Mouse (Mus musculus) ovary, adult 18-20 months (tissue): ENCODE measurements around the gene Mlph.
A peak's percentile ranks its signal among the peaks of the same experiment; 100 is the strongest.

ENCODE experiments used
- DNase-seq: peaks from one replicate; pipeline ENCODE4 v3.0.0; 2022; ENCODE audit warnings: low spot score, mixed read lengths

The Mlph gene

DNA sequence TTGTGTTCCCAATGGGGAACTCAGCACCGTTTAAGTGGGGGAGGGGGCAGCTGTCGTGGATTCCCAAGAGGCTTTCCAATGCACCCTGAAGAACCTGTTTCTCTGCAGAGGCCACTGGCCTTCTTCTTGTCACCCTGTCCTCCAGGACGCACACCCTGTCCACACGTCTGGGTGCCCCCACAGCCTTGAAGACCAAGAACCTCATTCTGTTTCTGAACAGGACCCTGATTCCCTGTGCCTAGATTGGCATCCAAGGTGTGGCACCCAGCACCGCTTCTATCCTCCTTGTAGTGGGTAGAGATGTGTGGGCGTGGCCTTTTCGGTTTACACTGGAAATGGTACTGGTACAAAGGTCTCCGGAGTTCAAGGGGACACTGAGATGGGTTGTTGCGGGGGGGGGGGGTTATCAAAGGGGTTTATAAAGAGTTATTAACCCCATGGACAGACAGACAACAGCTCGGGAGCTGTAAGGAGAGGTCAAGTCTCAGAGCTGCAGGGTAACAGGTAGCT lies 55.1 kb downstream of the Mlph start:
- DNase-seq: no peak

DNA sequence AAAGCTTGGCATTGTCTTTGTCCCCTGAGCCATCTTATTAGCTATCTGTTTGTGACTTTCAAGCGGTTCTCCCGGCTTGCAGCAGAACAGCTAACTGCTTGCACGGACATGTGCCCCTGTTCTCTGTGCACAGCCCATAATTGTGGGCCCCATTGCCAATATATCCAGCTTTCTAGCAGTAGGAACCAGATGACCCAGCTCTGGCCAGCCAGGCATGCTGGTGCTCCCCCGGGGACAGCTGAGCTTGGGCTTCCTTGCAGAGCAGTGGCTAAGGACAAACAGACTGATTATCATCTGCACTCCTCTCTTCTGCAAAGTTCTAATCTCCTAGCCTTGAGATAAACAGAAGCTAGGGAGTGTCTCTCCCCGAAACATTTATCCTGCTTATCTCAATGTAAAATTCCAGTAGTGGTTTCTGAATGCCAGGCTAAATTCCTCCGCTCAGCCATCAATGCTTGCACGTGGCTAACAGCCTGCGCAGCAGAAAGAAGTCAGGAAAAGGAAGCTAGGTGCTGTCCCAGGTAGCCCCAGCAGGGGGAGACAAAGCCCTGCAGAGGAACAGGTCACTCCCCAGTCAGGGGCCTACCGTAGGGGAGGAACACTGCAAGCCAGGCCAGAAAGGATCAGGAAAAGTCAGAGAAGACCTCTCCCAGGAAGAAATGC lies 58.2 kb downstream of the Mlph start:
- DNase-seq: peak; percentile 86

DNA sequence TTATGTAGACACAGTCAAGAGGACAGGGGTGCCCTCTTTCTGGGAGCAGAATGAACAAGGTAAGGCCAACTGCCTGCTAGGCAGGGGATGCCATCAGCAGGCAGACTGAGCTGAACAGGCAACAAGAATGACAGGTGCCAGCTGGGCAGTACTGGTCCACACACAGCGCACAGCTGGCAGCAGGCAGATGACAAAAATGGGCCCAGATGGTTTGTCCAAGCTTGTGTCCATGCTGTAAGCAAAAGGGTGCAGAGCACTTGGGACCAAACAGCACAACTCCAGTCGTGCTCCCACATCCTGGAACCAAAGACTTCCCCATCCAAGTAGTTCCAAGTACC lies 58.7 kb downstream of the Mlph start:
- no peak for DNase-seq

DNA sequence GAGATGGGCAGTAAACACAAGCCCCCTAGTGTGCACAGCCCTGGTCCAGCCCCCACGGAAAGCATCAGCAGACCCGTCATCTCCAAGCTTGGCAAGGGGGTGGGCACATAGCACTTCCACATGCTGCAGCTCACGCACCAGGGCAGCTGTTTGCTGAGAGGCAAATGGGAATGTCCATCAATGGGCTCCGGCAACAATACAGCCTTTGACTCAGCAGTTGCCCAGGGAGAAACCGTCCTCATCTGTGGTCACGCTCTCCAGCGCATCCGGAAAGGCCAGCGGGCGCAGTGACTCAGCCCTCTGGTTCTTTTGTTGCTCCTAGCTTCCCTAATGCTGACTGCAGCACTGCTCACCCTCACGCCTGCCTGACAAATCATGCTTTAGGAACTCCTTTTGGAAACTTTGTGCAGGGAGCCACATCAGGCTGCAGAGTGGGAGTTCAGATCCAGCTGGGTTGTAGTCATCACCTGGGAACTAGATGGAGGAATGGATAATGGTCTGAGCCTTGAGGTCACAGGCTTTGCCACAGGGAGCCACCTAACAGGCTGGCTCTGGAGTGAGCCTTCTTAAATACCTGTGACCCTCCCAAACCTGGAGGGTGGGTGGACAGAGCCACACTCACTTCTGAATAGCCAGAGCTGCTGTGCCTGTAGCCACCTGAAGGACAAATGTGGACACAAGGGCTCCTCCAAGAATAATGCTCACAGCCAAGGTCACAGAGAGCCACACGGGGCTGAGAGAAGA lies 60.2 kb downstream of the Mlph start:
- DNase-seq: peak; percentile 46

DNA sequence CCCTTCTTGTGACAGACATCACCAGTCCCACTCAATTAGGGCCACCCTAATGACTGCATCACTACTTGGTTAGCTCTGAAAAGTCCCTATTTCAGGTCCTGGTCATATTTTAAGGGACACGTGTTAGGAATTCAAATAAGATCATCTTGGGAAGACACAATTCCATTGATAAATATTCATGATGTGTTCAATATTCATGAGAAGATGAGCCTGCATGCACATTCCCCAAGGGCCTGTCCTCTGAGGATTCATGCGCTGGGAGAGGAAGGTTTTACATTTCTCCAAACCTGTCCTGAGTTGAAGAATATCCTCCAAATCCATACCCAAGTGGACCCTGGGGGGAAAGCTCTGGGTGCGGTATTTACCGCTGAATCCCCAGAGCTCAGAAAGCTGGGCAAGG lies 61.1 kb downstream of the Mlph start:
- no peak for DNase-seq

DNA sequence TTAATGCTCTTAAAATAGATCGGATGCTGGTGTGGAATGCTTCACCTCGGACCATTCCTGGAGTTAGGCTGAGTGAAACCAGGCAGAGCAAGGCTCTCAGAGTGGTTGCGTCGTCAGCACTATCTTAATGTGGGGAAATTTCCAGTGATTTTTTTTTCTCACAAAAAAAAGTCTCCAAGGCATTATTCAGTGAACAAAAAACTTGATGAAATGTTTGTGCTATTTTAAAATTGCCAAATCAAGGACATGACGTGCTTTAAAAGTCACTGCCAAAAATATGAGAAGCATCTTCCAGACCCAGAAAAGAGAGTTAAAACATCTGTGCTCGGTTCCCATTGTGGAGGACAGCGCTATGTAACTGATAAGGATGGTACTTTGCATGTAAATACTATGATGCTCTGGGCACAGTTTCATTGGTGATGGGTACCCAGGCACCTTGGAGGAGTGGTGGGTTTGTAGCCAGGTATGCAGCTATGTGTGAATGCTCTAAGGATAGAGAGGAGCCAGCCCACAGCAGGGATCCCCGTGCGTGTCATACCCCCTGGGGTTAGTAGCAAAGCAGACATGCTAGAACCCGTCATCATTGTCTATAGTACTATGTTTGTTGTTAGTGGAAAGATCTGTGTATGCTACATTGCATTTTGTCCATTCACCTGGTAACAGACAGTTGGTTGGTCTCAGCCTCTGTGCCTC lies 65.9 kb downstream of the Mlph start:
- no peak for DNase-seq

DNA sequence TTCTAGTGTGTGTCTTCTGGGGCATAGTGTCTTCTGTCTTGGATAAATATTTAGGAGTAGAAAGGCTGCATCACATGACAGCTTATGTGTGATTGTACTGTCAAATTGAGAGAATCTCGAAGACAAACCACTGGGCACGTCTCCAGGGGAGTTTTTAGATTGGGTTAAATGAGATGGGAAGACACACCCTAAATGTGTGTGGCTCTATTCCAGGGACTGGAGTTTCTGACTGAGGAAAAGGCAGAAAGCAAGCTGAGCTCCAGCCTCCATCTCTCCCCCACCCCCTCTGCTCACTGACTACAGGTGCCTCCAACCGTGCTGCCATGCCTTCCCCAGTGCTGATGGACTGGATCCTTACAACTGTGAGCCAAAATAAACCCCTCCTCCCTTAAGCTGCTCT lies 66.5 kb downstream of the Mlph start:
- no peak for DNase-seq

DNA sequence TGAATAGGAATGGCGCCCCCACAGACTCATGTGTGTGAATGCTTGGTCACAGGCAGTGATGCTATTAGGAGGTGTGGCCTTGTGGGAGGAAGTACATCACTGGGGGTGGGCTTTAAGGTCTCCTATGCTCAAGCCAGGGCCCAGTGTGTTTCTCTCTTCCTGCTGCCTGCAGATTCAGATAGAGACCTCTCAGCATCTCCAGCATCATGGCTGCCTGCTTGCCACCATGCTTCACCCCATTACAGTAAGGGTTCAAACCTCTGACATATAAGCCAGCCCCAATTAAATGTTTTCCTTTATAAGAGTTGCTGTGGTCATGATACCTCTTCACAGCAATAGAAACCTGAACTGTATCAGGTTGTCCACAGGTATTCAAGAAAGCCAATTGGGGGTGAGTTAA lies 81.0 kb downstream of the Mlph start:
- DNase-seq: no peak

DNA sequence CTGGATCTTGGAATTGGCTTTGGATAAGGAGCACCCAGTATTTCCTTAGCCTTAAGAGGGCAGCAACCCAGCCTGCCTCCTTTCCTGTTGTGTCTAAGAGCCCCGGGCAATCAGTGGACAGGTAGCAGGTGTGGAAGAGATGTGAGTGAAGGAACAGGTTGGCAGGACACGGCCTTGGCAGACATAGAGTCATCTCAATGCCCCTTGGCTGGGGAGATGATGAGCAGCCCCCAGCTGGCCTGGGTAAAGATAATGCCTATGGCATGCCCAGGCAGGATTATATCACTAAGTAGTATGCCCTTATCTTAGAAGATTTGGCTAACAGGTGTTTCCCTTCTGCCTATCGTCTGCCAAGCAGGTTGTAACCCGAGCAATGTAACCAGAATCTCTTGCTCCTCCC lies 82.3 kb downstream of the Mlph start:
- DNase-seq: no peak

DNA sequence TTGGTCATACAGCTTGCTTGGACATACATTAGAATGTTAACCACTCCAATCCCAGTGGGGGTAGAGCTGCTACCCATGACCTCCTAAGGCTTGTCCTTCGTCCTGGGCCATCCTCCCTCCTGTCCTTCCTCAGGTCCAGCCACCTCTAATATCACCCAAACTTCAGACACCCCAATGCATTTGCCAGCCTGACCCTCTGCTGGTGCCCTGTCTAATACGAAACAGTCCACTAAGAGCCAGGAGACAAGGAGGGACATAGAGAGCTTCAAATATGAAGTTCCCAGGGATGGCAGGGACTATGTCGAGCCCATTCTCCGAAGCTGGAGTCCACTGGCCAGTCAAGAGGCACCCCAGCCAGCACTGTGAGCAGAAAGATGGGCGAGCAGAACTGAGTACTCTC lies 82.8 kb downstream of the Mlph start:
- DNase-seq: no peak

DNA sequence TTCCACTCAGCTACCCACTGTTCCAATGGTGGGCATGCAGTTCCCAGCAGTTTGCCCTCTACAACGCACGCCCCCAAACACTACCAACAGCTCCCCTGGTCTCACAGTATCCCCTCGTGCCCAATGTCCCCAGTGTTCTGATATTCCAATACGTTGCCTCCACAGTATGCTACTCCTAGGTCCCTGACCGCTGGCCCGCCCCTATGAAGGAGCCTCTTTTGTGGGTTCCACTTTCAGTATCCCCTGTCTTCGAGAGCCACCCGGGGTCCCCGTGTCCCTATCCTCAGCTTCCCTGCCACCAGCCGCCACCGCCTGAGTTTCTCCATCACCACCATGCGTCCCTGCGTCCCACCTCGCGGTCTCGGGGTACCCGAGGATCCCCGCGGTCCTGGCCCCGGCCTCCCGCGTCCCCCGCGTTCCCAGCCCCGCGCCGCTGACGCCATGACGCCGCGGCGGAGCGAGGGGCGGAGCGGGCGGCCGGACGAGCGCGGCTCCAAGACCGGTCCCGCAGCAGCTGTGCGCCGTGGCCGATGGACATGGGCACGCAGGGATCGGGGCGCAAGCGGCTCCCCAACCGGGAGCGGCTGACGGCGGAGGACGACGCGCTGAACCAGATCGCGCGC lies 83.5 kb downstream of the Mlph start, which contains the start of gene Lrrfip1:
Lrrfip1 (plus strand) TSS at position 470 of the 623 bp plus-strand sequence.
- no peak for DNase-seq

DNA sequence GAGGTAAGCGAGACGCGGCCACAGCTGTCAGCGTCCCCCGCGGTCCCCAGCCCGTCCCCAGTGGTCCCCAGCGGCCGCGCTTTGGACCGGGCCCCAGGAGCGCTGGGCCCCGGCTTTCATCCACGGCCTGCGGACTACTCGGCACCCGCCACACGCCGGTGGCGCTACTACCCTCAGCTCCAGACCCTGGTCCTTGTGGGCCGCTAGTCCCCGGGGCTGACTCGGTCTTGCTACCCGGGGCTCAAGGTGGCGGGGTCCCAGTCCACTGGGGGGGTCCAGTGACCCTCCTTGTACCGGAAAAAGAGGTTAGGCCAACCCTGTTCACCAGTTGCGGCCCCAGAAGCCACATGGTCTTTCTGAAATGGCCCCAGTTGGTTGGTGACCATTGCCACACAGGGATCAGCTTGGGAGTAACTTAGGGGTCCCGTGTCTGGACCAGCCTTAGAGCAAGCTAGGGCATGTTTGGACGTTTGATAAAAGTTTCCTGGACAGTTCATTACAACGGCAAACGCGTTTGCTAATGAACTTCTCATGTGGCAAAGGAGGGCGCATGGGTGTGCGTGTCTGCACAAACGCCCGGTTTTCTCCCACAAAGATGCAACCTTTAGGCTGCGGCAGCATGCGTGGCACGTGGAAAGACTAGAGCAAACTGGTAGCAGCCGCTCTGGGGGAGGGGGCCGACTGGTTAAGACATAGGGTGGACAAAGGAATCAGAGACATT lies 84.2 kb downstream of the Mlph start:
- no peak for DNase-seq

DNA sequence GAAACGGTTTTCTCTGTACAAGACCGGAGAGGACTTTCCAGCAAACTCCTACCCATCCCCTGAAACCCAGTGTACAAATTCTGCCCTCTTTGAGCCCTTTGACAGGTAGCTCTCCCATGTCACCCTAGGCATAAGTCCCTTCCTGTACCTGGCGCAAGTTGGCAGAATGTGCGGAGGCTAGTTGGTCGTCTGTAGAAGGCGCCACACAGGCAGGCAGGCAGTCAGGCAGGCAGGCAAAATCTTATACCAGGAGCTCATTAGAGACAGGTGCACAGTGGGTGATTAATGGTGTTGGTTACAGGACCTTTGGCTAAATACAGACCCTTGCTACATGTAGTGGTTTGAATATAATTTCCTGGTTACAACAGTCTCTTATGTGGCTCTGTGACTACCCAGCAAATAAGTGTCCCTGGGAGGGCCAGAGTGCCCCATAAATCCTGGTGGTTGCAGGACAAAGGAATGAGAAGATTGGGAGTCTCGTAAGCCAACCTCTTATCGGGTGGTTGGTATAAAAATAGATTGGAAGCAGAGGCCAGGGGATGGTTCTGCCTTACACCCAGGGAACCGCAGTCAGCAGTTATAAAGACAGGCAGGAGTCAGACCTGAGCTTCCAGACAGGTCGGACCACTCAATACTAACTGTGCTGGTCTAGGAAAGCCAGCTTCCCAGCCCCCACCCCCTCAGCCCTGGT lies 85.2 kb downstream of the Mlph start:
- no peak for DNase-seq
